Comparison of ENCODE assay signal across 9 mouse cellular contexts in the genomic region with DNA sequence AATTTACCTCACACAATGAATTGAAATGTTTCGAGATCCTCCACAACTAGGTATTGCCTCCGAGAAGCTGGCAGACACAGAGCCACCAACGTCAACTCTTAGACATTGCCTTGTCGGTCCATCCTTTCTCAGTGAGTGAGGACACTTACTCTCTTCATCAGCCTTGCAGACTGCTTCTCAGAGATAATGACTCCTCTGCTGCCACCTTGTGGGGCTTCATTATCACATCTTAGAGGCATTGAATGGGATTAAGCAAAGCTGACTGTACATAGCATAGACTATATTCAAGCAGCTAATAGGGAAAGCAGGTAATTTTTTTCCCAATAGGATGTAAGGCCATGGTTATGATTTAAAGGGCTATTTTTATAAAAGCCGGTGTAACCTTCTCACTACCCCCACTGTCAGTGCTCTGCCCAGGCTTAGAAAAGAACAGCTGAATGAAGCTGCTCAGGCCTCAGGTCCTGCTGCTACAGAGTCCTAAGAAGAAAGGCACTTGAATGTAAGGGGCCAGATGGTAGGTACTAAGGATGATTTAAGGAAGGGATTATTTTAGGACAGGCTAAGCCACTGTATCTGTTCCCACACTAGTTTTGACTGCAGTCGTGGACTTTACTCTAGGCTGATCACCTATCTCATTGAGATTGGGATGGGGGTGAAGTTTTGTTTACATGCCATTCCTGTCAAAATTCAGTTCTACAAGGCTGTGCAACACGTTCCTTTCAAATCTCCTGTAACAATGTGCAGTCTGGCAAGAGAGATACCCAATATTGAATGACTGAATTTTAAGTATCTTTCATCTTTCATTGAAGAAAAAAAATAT. TPM values are rescaled to one million over a fixed set of nuclear protein-coding genes. Genes with fewer than 3 reads are reported as not detected.
DNase-seq lines count a peak whose midpoint lies in the region; ATAC-seq and TF ChIP-seq lines count a peak whose summit lies in the region.
"Had no signal": no experiment of that assay in that cellular context is flagged by ENCODE, and none has a peak within 500 bp of the region (broad histone marks: within the 10 kb centered on the region; RNA-seq: fewer than 3 reads in every experiment).

No protein-coding gene starts in this region.

- DNase-seq in B cell, adult 2 months: peak; percentile 57 to 65
- DNase-seq in G1E (ENCODE audit: low spot score): peak; percentile 26
- DNase-seq in cerebellum, postnatal 36 days: peak; percentile 36 to 52
- DNase-seq in heart, postnatal 14 days: peak; percentile 45 to 61
- peak; percentile 70 for DNase-seq in kidney, postnatal 14 days
- peak; percentile 64 for DNase-seq in liver, postnatal 0 days
- DNase-seq in retina, embryonic 14.5 days (ENCODE audit: low spot score): peak; percentile 81

- peaks cover 2% of the 10 kb centered on the region; the same call in 1 of the 2 replicates for H3K4me1 ChIP-seq in G1E (ENCODE audit: insufficient read depth, low read depth, low read length)
- peaks cover 5% of the 10 kb centered on the region; the same call in 1 of the 2 replicates for H3K4me1 ChIP-seq in liver, postnatal 0 days (ENCODE audit: insufficient read depth)

- no peaks in the 10 kb centered on the region for H3K36me3 ChIP-seq in G1E (replicated peaks)
- H3K36me3 ChIP-seq in liver, postnatal 0 days (replicated peaks; ENCODE audit: insufficient read depth, low read length): no peaks in the 10 kb centered on the region

- no peaks in the 10 kb centered on the region for H3K9me3 ChIP-seq in G1E (replicated peaks)
- no peaks in the 10 kb centered on the region for H3K9me3 ChIP-seq in liver, postnatal 0 days (ENCODE audit: low read length)
- H3K9me3 ChIP-seq: megakaryocyte, embryonic 14.5 days had no signal

- no peak for TF ChIP-seq EP300 in liver, postnatal 0 days (IDR thresholded peaks at IDR 0.05; ENCODE audit: low read depth)

- TF ChIP-seq CTCF in G1E (IDR thresholded peaks at IDR 0.05; ENCODE audit: low read depth, low read length): no peak
- peak; percentile 82 for TF ChIP-seq CTCF in liver, postnatal 0 days (IDR thresholded peaks at IDR 0.05; ENCODE audit: low read depth)

- ATAC-seq in G1E (ENCODE audit: extremely low read depth, insufficient number of reproducible peaks, low FRiP score, poor library complexity, severe bottlenecking): peak; percentile 92
- ATAC-seq in liver, postnatal 0 days: peak; percentile 77

- H3K27ac ChIP-seq in liver, postnatal 0 days (ENCODE audit: low read depth): no peak overlapping the region

- H3K4me2 ChIP-seq in liver, postnatal 0 days (ENCODE audit: low read depth, low read length): no peak overlapping the region

- peaks cover 2% of the 10 kb centered on the region; the same call in 1 of the 2 replicates for H3K27me3 ChIP-seq in G1E (ENCODE audit: insufficient read depth, low read length)
- H3K27me3 ChIP-seq in liver, postnatal 0 days (ENCODE audit: insufficient read depth, low read length): no peaks in the 10 kb centered on the region
- H3K27me3 ChIP-seq: megakaryocyte, embryonic 14.5 days had no signal

- 37% methylated on average over 7 of the region's 7 CpGs for WGBS in liver, postnatal 0 days (ENCODE audit: insufficient replicate concordance)

- intact Hi-C loops in heart, postnatal 14 days (cut with DNase I): no loop called here

- H3K9ac ChIP-seq in liver, postnatal 0 days (replicated peaks): no peak overlapping the region

- no peak overlapping the region for H3K4me3 ChIP-seq in G1E (ENCODE audit: low read depth, low read length)
- H3K4me3 ChIP-seq in liver, postnatal 0 days (ENCODE audit: low read depth, low read length): no peak overlapping the region
- H3K4me3 ChIP-seq: erythroblast, embryonic 14.5 days; megakaryocyte, embryonic 14.5 days had no signal

RNA-seq across cellular contexts. Expression of a gene that starts 8.7 kb away (rescaled TPM):
- total RNA-seq in G1E (2014; fragmentation: Nextera tagmentation): 27.5 and 31.9 TPM in 2 replicates
- total RNA-seq in G1E (2017): 16.1 and 20.8 TPM in 2 replicates
- 7.0 and 7.2 TPM in 2 replicates for polyA plus RNA-seq in G1E (2012)
- total RNA-seq in heart, postnatal 14 days (2021): 1 to 10 TPM; 4.2 to 4.8 TPM
- 5.9 and 6.2 TPM in 2 replicates for polyA plus RNA-seq in liver, postnatal 0 days (2015; fragmentation: Nextera tagmentation; extraction: Ambion mirVana)

RNA-seq across cellular contexts. Expression of a gene that starts 9.4 kb away (rescaled TPM):
- total RNA-seq in G1E (2014; fragmentation: Nextera tagmentation): 32.4 and 38.0 TPM in 2 replicates
- 4.1 and 4.3 TPM in 2 replicates for total RNA-seq in G1E (2017)
- polyA plus RNA-seq in G1E (2012): 0.56 and 0.90 TPM in 2 replicates
- total RNA-seq in heart, postnatal 14 days (2021): 10 to 100 TPM; 36.7 to 37.8 TPM
- 5.1 and 5.2 TPM in 2 replicates for polyA plus RNA-seq in liver, postnatal 0 days (2015; fragmentation: Nextera tagmentation; extraction: Ambion mirVana)
- polyA plus RNA-seq: erythroblast, embryonic 14.5 days had no signal

Comparison
In these comparisons a context has a peak if more than half of its experiments do, and no peak if none do; other contexts are left out.
1. DNase-seq: peak in every context shown above with its lines; median percentile 81 in retina, embryonic 14.5 days; 70 in kidney, postnatal 14 days; 64 in liver, postnatal 0 days; 61 in B cell, adult 2 months; 53 in heart, postnatal 14 days; 44 in cerebellum, postnatal 36 days; 26 in G1E.